In the genomic region with DNA sequence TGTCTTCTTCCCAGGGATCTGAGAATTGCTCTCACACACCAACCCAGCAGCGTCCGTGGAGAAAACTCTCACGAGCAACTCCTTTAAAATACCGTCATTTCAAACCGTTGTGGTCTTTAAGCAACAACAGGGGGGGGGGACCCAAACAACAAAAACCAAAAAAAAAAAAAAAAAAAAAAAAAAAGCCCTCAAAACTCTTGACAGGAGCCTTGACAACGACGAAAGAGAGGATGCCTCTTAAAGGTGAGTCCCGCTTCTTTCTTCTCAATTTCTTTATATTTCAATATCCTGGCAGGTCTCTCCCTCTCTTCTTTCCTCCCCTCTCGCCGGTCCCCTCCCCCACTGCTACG, we compare ENCODE assay signal across 9 mouse cellular contexts. TPM values are rescaled to one million over a fixed set of nuclear protein-coding genes. Genes with fewer than 3 reads are reported as not detected.
DNase-seq lines count a peak whose midpoint lies in the region; ATAC-seq and TF ChIP-seq lines count a peak whose summit lies in the region.
"Had no signal": no experiment of that assay in that cellular context is flagged by ENCODE, and none has a peak within 500 bp of the region (broad histone marks: within the 10 kb centered on the region; RNA-seq: fewer than 3 reads in every experiment).

No protein-coding gene starts in this region.

- WGBS in cerebellum, adult 2 months: 0% methylated on average over 11 of the region's 11 CpGs
- WGBS in neural tube, embryonic 11.5 days: under 1% methylated on average over 11 of the region's 11 CpGs
- WGBS in liver, embryonic 13.5 days (ENCODE audit: insufficient replicate concordance): under 1% methylated on average over 11 of the region's 11 CpGs

- peak overlapping the region; percentile 92 for H3K9ac ChIP-seq in neural tube, embryonic 11.5 days (ENCODE audit: low read length)
- no peak overlapping the region for H3K9ac ChIP-seq in liver, embryonic 13.5 days

- no peak for TF ChIP-seq POLR2A in cerebellum, adult 2 months (IDR thresholded peaks at IDR 0.05; ENCODE audit: borderline replicate concordance, insufficient read depth, low read length)

- H3K4me3 ChIP-seq in cerebellum, adult 2 months (replicated peaks; ENCODE audit: insufficient read depth, low read depth, low read length): peak overlapping the region; percentile 93
- H3K4me3 ChIP-seq in neural tube, embryonic 11.5 days (ENCODE audit: low read depth, low read length): peak overlapping the region; percentile 62
- peak overlapping the region; percentile 41 for H3K4me3 ChIP-seq in liver, embryonic 13.5 days (replicated peaks)

- no peaks in the 10 kb centered on the region for H3K9me3 ChIP-seq in neural tube, embryonic 11.5 days (ENCODE audit: control insufficient read depth, low read length)
- H3K9me3 ChIP-seq in liver, embryonic 13.5 days (replicated peaks): no peaks in the 10 kb centered on the region

- H3K4me2 ChIP-seq in neural tube, embryonic 11.5 days (ENCODE audit: low read depth): peak overlapping the region; percentile 71
- H3K4me2 ChIP-seq in liver, embryonic 13.5 days: peak overlapping the region; percentile 59

- no peaks in the 10 kb centered on the region for H3K4me1 ChIP-seq in cerebellum, adult 2 months (ENCODE audit: control insufficient read depth, insufficient read depth, low read length)
- peaks cover 13% of the 10 kb centered on the region for H3K4me1 ChIP-seq in neural tube, embryonic 11.5 days (ENCODE audit: control insufficient read depth, insufficient read depth, low read length)
- peaks cover 26% of the 10 kb centered on the region for H3K4me1 ChIP-seq in liver, embryonic 13.5 days (replicated peaks)

- TF ChIP-seq CTCF in cerebellum, adult 2 months (IDR thresholded peaks at IDR 0.05; ENCODE audit: borderline replicate concordance, insufficient read depth, low read depth, low read length): no peak

- ATAC-seq in neural tube, embryonic 11.5 days (ENCODE audit: insufficient read depth, low FRiP score, low TSS enrichment): no peak
- no peak for ATAC-seq in liver, embryonic 13.5 days (ENCODE audit: low read depth)
- ATAC-seq in erythroid progenitor cell, adult 5-6 weeks (replicated peaks; ENCODE audit: low FRiP score, poor library complexity, severe bottlenecking): no peak

- no peak for DNase-seq in cerebellum, adult 2 months
- DNase-seq in cerebellum, adult 9-10 months: no peak
- no peak for DNase-seq in neural tube, embryonic 11.5 days (ENCODE audit: low spot score)
- no peak for DNase-seq in neural tube, embryonic 10.5 days (ENCODE audit: extremely low spot score, low spot score)
- DNase-seq in liver, embryonic 13.5 days: no peak
- no peak for DNase-seq in adrenal gland, adult (ENCODE audit: inconsistent age in 2 of 2, low spot score in 1 of 2)
- DNase-seq in embryo, embryonic 10.5 days (ENCODE audit: low spot score): no peak

- no peaks in the 10 kb centered on the region for H3K27me3 ChIP-seq in cerebellum, adult 2 months (ENCODE audit: control insufficient read depth, insufficient read depth, low read length)
- H3K27me3 ChIP-seq in neural tube, embryonic 11.5 days (ENCODE audit: control insufficient read depth, insufficient read depth, low read length): peaks cover 65% of the 10 kb centered on the region
- peaks cover 100% of the 10 kb centered on the region for H3K27me3 ChIP-seq in liver, embryonic 13.5 days

- peak overlapping the region; percentile 79 for H3K27ac ChIP-seq in cerebellum, adult 2 months (ENCODE audit: insufficient read depth, low read length)
- H3K27ac ChIP-seq in neural tube, embryonic 11.5 days (ENCODE audit: low read depth, low read length): peak overlapping the region; percentile 77; the same call in 1 of the 2 replicates
- H3K27ac ChIP-seq in liver, embryonic 13.5 days: no peak overlapping the region

- no peaks in the 10 kb centered on the region for H3K36me3 ChIP-seq in neural tube, embryonic 11.5 days (ENCODE audit: control insufficient read depth, insufficient read depth, low read length)
- no peaks in the 10 kb centered on the region for H3K36me3 ChIP-seq in liver, embryonic 13.5 days

RNA-seq across cellular contexts. Expression of a gene that starts 7.0 kb away (rescaled TPM):
- polyA plus RNA-seq in cerebellum, adult 2 months (2012; rRNA removed): 84.5 and 103 TPM in 2 replicates
- 28.2 and 30.7 TPM in 2 replicates for polyA plus RNA-seq in neural tube, embryonic 11.5 days (2014; fragmentation: Nextera tagmentation; extraction: Ambion mirVana)
- 0.05 and 0.07 TPM in 2 replicates for polyA plus RNA-seq in liver, embryonic 13.5 days (2015; fragmentation: Nextera tagmentation; extraction: Ambion mirVana)
- total RNA-seq in erythroid progenitor cell, adult 5-6 weeks (2015; ENCODE audit: low replicate concordance): not detected in 2 replicates
- not detected in 2 replicates for total RNA-seq in erythroid progenitor cell, adult 5-6 weeks (2017; ENCODE audit: low replicate concordance)
- polyA plus RNA-seq: gonadal fat pad, adult 2 months had no signal

Comparison
In these comparisons a context has a peak if more than half of its experiments do, and no peak if none do; other contexts are left out.
1. H3K4me3 ChIP-seq: peak in every context shown above with its lines; median percentile 93 in cerebellum, adult 2 months; 62 in neural tube, embryonic 11.5 days; 41 in liver, embryonic 13.5 days.
2. RNA of a gene that starts 7.0 kb away (polyA plus RNA-seq): 84.5 to 103 TPM in cerebellum, adult 2 months and 28.2 to 30.7 TPM in neural tube, embryonic 11.5 days; 0.05 to 0.07 TPM in liver, embryonic 13.5 days; every median in the first group is over 10 times any median in the second.